Mouse (Mus musculus): Measurements from ENCODE around the gene Gm20388.

The Gm20388 gene

DNA sequence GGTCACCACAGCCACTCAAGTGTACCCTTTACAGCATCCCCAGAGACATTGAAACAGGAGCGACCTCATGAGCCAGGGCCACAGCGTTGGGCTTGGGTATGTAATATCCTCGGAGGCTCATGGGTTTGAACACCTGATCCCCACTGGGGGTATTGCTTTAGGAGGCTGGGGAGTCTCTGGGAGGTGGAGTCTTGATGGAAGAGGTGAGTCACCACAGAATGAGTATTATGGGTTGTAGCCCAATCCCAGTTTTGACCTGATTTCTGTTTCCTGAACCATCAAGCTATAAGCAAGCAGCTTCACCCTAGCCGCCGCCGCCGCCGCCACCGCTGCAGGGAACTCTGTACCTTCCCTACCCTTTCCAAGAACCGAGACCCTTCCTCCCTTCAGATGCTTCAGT is 3935.3 kb downstream of the Gm20388 start:
- DNase-seq = no peak

DNA sequence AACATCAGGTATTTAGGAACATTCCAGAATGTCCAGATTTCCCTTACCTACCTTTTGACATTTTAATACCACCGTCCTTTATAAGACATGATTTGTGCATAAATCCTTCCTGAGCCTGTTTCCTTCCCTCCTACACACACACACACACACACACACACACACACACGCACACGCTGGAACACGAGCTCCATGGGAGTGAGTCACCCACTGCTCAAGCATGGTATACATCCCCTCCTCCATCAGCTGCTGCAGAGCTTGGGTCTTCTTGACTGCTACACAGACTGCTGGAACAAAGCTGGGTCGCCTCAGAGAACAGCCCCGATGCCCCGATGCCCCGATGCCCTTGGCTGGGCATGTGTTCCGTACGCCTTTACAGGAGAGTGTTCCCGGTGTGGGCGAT is 3935.9 kb downstream of the Gm20388 start:
- no peak for DNase-seq

DNA sequence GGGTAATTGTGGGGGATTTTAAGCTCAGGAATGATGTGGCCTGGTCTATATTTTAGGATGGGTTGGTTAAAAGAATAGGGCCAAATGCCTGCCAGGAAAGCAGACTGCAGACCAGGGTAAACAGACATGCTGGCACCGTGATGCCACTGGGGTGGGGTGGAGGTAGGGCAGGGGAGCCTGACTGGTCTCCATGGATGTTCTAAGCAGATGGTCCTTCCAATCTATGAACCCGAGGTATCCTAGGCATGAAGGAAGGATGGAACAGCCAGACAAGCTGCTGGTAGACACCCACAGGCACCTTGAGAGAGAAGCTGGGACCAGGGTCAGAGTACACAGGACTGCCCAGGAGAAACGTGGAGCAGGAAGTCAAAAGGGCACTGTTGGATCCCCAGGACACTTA is 3936.9 kb downstream of the Gm20388 start:
- DNase-seq = no peak

- no peak for DNase-seq
Measured at GRCm38 (mm10) chr8:123849352-123849751, 3938.7 kb downstream of the Gm20388 start.

- no peak for DNase-seq
Measured at GRCm38 (mm10) chr8:123851590-123851989, 3940.9 kb downstream of the Gm20388 start.

DNA sequence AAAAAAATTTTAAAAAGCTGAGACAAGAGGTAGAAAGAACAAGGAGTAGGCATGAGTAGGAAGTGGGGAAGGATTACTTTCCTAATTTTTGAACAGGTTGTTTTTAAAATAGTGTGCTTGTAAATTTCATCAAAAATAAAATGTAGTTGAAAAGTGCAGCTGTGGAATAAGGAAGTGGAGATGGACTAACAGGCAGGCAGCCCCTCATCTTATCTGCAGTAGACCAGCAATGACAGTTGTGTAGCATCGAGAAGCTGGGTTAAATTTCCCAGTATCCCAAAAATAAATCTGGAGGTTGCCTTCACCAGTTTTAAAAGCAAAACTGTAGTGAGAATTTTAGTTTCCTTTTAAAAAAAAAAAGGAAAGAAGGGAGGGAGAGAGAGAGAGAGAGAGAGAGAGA is 3943.6 kb downstream of the Gm20388 start:
- DNase-seq = no peak

GRCm38 (mm10) chr8:123854733-123855475 is 3944.3 kb downstream of the Gm20388 start:
- DNase-seq = no peak

DNA sequence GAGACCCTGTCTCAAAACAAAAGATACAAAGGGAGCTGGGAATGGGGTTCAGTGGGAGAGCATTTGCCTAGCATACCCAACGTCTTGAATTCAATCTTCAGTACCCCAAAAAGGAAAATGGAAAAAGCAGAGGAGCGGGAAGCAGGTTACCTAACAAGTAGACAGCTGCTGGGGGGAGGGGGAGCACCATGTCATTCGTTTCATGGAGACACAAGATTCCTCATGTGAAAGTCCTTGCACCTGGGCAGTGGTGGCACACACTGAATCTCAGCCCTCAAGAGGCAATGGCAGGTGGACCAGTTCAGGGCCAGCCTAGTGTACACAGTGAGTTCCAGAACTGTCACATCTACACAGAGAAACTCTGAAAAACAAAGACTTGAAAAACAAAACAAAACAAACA is 3946.7 kb downstream of the Gm20388 start:
- no peak for DNase-seq

DNA sequence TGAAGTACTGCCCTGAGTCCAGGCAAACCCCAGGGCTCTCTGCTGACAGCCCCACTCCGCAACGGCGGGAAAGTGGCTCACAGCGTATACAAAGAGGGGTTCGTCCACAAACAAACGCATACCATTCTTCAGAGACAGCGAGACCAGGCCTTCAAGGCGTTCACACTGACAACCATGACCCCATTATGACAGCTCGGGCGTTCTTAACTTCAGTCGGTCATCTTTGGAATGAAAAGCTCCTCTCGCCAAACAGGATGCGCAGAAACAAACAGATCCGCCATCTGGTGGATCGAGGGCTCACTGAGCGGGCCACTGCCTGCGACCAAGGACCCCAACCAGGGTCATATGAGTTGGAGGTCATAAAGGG is 3947.9 kb downstream of the Gm20388 start:
- peak; percentile 40 to 49 for DNase-seq

- peak; percentile 93 for DNase-seq
Measured at GRCm38 (mm10) chr8:123858941-123859647, 3948.5 kb downstream of the Gm20388 start.

GRCm38 (mm10) chr8:123859648-123860259 is 3949.1 kb downstream of the Gm20388 start, which contains the start of gene Ccsap:
TSS of gene Ccsap (minus strand) at chr8:123860209.
- peak; percentile 60 to 66 for DNase-seq

DNA sequence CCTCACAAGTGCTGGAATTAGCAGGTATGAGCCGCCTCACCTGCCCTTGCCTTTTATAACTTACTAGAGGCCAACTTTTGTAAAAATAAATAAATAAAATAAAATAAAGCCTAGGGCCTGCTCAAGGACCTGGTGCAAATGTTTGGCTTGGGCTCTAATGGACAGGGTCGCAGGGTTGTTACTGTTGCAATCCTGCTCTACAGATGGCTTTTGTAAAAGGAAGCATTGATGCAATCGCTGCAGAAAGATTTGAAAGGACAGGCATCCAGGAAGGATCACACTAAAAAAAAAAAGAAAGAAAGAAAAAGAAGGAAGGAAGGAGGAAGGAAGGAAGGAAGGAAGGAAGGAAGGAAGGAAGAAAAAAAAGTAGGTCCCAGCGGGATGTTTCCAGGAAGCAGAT is 3949.7 kb downstream of the Gm20388 start:
- no peak for DNase-seq

GRCm38 (mm10) chr8:123865786-123866185 is 3955.1 kb downstream of the Gm20388 start:
- no peak for DNase-seq

GRCm38 (mm10) chr8:123866971-123867370 is 3956.3 kb downstream of the Gm20388 start:
- no peak for DNase-seq

DNA sequence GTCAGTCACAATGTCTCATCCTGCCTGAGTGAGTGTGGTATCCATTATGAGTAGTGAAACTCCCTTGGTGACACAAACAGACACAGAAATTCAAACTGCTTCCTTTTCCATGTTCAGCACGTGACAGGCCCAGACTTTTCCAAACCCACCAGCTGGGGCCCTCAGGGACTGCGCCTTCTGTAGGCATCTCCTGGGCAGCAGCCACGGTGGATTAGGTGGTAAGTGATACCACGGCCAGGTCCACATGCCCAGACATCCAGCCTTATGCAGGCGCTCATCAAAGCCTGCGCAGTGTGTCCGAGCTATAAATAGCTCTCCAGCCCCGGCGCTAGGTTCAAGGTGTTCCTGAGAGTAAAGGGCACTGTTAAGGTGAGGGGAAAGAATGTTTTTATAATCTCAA is 3961.4 kb downstream of the Gm20388 start:
- no peak for DNase-seq

DNA sequence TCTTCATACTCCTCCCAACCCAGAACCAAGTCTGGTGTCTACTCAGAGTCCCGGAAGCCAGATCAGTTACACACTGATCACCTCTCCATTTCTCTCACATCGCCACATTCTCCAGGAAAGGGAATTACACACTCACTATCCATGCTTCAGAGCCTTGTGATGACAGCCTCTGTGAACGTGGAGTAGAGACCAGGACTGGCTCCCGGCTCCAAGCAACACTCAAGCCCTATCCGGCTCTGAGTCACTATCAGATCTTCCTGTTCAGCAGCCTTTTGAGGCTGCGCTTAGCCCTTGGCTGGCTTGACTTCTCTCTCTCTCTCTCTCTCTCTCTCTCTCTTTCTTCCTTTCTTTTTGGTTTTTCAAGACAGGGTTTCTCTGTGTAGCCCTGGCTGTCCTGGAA is 3962.7 kb downstream of the Gm20388 start:
- no peak for DNase-seq

DNA sequence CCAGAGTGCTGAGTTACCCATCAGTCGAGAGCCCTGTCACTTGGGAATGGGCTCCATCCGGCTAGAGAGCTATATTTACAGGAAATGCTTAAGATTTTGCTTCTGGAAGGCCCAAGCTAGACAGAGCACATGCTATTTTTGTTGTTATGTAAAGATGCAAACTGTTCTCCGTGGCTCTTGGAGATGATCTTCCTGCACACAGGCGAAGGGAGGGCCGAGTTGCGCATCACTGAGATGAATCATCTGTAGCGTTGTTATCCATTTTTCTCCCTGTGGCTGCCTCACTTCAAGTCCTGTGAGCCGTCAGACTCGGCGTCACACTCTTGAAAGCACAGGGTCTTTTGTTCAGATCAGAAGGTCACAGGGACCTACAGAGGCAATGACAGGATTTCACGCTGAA is 3963.7 kb downstream of the Gm20388 start:
- DNase-seq = no peak

DNA sequence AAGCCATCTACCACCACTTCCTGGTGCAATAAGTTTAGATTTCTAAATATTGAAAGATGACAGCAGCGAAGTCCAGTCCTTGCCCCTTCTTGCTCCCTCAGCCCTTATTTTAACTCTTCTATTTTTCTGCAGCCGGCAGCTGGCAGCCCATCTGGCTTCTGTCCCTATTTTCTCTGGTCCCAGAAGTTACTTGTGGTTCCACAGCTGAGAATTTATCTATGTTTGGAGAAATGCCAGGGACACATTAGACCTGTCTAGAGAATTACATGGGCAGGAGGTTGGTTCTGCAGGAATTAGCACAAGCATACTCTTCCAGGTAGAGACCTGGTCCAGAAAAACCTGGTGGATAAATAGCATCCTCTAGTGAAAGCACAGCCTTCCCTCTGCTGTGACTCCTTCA is 3967.2 kb downstream of the Gm20388 start:
- DNase-seq = no peak

- no peak for DNase-seq
Measured at GRCm38 (mm10) chr8:123880271-123880670, 3969.6 kb downstream of the Gm20388 start.

- no peak for DNase-seq
Measured at GRCm38 (mm10) chr8:123880821-123881350, 3970.2 kb downstream of the Gm20388 start.

GRCm38 (mm10) chr8:123882412-123882811 is 3971.8 kb downstream of the Gm20388 start:
- DNase-seq = no peak

DNA sequence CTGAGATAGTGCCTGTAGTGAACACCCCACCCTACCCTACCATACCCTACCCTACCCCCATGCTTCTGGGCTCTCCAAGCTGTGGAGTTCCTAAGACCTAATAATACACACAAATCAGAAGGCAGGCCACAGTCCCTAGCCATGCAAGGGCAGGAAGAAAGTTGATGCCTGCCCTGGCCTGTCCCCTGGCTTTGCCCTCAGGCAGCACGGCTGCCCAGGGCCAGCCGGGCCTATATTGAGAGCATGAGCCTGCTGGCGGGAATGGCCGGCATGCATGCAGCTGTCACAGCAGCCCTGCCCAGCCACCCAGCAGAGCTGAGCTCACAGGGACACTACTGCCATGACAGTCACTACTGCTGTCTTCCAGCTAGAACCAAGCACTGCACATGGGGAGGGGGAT is 3972.5 kb downstream of the Gm20388 start:
- no peak for DNase-seq

DNA sequence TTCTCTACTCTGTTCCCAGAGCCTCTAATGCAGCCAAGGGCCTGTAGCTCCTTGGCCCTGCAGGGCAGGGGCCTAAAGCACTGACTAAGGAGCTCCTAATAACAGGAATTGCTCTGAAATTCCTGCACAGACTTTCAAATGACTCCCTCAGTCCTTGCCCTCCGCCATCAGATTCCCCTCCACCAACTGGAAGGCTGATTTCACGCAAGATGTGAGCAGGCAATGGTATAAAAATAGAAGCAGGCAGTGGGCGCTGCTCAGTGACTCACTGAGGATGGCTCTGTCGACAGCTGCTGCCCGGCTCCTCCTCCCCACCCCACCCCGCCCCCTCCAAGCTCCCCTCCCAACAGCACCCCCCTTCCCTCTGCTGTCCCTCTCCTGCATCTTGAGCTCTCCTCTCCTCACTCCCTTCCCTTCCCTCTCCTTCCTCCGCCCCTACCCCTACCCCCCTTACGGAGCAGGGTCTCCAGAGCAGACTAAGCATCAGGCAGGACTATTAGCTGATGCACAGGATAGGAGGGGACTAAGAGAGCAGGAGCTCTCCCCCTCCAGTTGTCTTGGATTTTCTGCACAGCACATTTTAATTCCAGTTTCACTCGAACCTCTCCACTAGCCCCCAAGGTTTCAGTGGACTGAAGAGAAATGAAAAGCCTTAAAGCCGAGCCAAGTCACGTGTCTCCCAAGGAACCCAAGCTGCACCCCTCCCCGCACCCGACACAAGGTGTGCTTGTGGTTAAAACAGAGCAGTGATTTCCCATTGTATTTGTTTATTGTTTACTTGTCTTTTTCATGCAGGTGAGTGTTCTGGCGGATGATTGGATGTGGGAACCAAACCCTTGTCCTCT is 3974.3 kb downstream of the Gm20388 start:
- DNase-seq = no peak
